Mouse (Mus musculus): ENCODE data around the gene Mylk4. TPM values are rescaled to one million over a fixed set of nuclear protein-coding genes. Genes with fewer than 3 reads are reported as not detected.

The Mylk4 gene
- total RNA-seq, 2 experiments from 2014 or later = 132 to 148 TPM

DNA sequence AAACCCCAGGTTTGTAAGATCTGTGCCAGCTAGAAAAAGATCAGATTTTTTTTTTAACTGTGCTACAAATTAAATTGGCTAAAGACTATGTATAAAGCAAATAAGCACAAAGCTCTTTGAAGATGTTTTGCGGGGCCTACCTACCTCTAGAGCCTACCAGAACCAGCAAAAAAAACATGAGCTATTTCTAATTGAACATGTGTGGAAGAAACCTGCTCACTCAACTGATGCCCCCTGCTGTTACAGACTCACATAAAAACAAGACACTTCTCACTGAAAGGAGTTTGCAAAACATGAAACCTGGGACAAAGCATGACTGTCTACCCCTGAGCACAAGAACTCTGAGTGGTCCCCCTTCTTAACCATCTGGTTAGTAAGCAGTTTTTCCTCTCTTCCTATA, 13.3 kb upstream of the Mylk4 start:
- no peak for DNase-seq

- no peak for DNase-seq
Observed at GRCm38 (mm10) chr13:32795166-32795565, 11.4 kb upstream of the Mylk4 start.

GRCm38 (mm10) chr13:32794619-32795018, 10.9 kb upstream of the Mylk4 start:
- DNase-seq = no peak

GRCm38 (mm10) chr13:32789781-32790180, 6.0 kb upstream of the Mylk4 start:
- DNase-seq = no peak

- no peak for DNase-seq
Observed at GRCm38 (mm10) chr13:32787584-32787983, 3.8 kb upstream of the Mylk4 start.

GRCm38 (mm10) chr13:32783055-32783454, 699 bp downstream of the Mylk4 start:
- DNase-seq = no peak

DNA sequence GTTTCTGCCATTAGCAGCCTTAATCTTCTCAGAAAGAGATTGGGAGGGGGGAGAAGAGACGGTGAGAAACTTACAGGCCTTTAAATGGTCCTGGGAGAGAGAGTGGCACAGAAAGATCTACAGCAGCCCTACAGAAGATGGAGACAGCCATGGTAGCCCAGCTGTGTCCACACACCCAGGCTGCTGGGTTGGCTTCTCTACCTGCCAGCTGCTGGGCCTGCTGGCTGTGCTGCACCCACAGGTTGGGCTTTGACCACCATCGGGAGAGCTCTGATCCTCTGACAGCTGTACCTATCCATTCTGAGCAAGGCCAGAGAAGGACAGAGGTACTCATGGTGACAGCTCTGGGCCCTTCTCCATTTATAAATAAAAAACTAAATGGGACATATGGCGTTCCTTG, 4.9 kb downstream of the Mylk4 start:
- no peak for DNase-seq

DNA sequence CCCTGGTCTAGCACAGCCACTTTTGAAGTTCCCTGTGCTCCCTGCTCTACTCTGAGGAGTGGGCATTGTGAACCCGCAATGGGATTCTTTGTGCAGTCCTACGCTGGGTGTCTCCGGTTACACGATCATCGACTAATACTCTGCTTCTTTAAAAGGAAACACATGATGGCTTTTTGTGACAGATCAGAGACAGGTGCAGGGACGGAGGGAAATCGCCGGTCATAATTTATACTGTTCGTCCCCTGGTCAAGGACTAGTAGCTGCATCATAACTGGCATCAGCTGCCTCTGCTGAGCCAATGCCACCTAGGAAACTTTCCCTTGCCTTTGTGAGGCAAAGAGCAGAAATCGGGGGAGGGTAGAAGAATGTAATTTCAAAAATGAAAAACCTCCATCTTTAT, 7.4 kb downstream of the Mylk4 start:
- DNase-seq = no peak

DNA sequence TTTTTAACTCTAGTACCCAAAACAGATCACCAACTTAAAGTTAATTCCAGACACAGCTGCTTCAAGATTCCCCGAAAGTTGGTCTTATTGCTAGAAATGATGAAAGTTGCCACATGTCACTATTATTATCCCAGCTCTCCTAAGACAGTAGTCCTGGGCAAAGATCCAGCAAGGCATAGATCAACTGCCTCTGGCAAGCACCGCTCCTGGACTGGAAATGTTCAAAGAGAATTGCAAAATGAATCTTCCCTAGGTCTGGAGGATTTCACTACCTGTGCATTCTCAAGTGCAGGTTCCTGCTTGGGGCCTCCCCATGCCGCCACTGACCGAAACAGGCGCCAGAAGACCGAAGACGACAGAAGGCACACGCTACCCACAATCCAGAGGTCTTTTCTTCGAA, 7.9 kb downstream of the Mylk4 start:
- DNase-seq = peak; percentile 9

- no peak for DNase-seq
Observed at GRCm38 (mm10) chr13:32769960-32770359, 13.8 kb downstream of the Mylk4 start.

GRCm38 (mm10) chr13:32768104-32768503, 15.7 kb downstream of the Mylk4 start:
- peak; percentile 16 for DNase-seq

GRCm38 (mm10) chr13:32764448-32764847, 19.3 kb downstream of the Mylk4 start:
- DNase-seq = peak; percentile 58

DNA sequence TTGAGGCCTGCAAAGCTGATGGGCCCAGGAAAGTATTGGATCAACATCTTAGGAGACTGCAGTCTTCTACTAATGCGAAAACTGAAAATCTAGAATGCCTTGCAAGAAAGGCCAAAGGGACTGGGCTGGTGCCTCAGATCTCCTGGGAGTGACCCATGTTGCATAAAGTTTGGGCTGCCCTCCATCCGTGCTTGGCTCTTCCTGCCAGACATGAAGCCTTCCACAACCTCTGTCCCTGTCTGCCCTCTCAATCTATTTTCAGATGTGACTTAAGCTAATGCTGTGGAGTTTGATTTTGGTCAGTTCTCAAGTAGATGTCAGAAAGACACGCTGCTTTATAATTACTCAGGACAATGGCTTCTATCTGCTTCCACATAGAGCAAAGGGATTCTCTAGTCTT, 20.6 kb downstream of the Mylk4 start:
- DNase-seq = peak; percentile 41

- no peak for DNase-seq
Observed at GRCm38 (mm10) chr13:32760795-32761194, 23.0 kb downstream of the Mylk4 start.

DNA sequence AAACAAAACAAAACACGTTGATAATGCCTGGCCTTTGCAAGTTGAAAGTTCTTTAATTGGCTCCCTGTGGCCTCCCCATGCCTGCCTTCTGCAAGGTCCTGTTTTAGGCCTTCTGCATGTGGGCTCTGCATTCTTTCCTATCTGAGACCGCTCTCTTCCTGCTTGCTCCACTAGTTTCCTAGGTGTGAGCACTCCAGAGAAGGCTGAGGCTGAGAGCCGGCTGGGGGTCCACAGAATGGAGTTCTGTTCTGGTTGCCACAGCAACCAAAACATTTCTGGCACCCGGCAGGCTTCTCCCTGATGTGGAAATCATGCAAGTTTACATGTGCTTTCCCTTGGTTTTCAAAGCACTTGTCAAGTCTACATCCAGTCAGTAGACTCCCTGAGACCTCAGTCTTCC, 24.7 kb downstream of the Mylk4 start:
- no peak for DNase-seq

DNA sequence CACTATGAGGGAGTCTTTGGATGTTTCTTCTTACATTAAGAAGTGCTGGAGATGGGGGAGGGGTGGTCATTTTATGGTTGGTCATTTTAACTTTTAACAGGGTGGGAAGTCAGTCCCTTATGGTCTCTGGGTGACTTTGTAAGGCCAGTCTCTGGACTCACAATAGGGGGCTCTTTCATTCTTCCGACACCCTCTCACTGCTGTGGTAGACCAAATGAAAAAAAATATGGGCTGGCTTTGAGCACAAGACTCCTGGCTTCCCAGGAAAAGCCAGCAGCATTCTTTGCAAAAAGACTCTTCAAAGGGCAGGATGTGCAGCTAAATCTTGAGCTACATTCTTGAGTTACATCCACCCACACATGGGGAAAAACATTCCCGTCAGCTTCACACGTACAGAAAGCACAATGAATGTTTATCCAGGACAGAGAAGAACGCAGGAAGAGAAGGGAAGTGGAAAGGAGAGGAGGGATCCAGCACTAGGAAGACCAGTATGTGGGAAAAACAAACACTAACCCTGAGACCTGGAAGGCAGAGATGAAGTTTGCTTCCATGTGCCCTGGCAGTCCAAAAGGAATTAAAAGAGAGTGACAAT, 31.6 kb downstream of the Mylk4 start:
- DNase-seq = no peak

DNA sequence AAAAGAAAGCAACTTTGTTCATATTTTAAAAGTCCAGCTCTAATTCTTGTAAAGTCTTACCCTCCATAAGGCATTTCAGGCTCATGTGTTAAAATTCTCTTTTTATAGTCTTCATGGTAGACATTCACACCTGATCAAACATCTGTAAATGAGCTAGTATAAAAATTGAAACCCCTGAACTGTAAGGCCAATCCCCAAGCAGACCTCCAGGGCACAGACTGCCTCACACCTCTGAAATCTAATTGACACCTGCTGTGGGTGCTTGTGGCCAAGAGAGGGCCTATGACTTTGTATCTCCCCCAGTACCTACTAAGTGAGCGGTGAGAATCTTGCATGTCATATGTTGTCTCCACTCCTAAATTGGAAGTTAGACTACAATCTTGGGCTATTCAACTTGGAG, 33.2 kb downstream of the Mylk4 start:
- no peak for DNase-seq

GRCm38 (mm10) chr13:32748421-32748820, 35.3 kb downstream of the Mylk4 start:
- DNase-seq = no peak

DNA sequence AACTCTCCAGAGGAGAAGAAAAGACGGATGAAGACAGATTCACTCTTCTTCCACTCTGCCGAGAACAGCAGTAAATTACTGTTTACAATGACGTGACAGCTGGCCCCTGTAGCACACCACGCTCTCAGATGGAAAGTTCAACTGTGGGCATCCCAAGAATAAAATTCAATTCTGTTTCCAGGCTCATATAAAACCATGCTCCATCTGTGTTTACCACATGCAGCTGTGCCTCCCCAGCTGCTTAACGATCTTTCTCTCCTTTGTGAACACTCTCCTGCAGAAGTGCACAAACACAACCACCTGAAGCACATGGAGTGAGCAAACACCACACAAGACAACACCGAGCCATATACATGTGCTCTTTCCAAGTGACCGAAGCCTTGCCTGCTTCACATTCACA, 42.6 kb downstream of the Mylk4 start:
- no peak for DNase-seq

DNA sequence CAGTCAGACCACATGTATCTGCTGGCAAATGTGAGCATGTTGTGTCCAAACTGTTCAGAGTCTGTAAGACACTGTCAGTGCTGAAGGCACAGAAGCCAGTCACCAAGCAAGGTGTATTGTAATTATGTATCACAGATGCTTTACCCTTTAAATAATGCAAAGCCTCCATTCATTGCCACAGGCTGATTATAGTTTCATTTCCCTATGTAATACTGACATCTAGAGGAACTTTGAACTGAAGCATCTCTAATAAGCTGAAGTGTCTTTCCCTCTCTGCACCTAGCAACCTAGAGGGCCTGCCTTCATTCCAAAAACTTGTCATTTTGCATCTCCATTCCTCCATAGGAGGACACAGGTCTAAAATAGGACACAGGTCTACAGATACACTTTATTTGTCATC, 52.5 kb downstream of the Mylk4 start:
- no peak for DNase-seq

GRCm38 (mm10) chr13:32724606-32725005, 59.1 kb downstream of the Mylk4 start:
- no peak for DNase-seq

- no peak for DNase-seq
Observed at GRCm38 (mm10) chr13:32721717-32722116, 62.0 kb downstream of the Mylk4 start.

DNA sequence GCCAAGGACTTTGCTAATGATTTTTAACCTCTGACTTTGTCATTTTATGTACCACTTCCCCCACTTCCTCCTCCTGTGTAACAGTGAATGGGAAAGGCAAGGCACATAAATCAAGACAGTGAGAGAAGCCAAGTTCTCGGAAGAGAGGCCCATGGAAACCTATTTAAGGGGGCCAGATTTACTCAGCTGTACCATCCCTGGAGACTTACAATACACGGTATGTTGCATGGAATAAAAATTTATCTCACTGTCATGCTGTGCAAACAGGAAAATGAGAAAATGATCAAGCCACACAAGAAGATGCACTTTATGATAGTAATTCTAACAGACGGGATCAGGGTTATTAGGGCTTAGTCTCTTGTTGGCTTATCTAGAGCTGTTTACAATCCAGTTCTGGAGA, 64.5 kb downstream of the Mylk4 start:
- DNase-seq = no peak

- DNase-seq = no peak
Observed at GRCm38 (mm10) chr13:32717709-32718108, 66.0 kb downstream of the Mylk4 start.

GRCm38 (mm10) chr13:32712568-32712967, 71.2 kb downstream of the Mylk4 start:
- no peak for DNase-seq
